Mouse (Mus musculus) spleen, postnatal 36 days (tissue): ENCODE measurements around the gene Hmga1b.
"Not testable (repeated sequence)": the region's sequence is repeated elsewhere in the genome, so short reads cannot be mapped to it uniquely, and the experiment has no call there.

ENCODE experiments used
- DNase-seq, 2 experiments: peaks; one replicate each; pipeline ENCODE4 v3.0.0; 2022; ENCODE audit warnings: low spot score in 2 of 2, mixed read lengths in 1 of 2

Hmga1b gene

DNA sequence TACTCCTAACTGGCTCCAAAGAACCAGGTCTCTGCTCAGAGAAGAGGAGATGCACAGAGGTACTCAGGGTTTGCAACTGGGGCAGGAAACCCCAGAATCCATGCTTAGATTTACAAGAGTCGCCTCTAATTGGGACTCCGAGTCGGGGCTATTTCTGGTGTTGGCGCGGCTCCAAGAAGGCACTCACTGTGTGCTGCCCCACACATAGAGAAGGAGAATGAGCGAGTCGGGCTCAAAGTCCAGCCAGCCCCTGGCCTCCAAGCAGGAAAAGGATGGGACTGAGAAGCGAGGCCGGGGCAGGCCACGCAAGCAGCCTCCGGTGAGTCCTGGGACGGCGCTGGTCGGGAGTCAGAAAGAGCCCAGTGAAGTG, at the start of gene Hmga1b:
TSS of gene Hmga1b (plus strand) at position 123 of the 370 bp plus-strand sequence.
- not testable (repeated sequence) for DNase-seq

- peak; percentile 98 for DNase-seq
These were observed 48.7 kb upstream of the Hmga1b start, which contains the start of the genes Cenpx and Lrrc45 for GRCm38 (mm10) chr11:120713580-120714518. TSS of gene Cenpx (minus strand) at chr11:120713738. TSS of gene Lrrc45 (plus strand) at chr11:120713925.

DNA sequence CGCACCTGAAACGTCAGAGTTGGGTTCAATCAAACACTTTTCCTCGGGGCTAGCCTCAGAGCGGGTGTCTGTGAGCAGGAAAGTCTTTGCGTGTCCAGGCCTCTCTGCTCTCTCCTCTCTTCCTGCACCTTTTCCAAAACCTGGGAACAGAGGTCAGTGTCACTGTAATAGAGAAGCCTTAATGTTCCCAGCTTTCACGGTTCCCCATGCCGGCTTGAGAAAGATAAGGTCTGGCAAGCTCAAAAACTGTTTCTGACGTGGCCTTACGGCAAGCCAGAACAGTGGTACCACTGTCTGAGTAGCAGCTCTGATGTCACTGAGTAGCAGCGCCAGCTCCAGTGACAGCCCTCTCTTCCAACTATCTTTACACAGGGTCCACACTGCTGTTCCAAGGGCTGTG, 48.0 kb upstream of the Hmga1b start:
- no peak for DNase-seq

- no peak for DNase-seq
These were observed 47.5 kb upstream of the Hmga1b start for GRCm38 (mm10) chr11:120715131-120715530.

GRCm38 (mm10) chr11:120719242-120719641, 43.4 kb upstream of the Hmga1b start:
- no peak for DNase-seq

GRCm38 (mm10) chr11:120719841-120720376, 42.7 kb upstream of the Hmga1b start:
- DNase-seq = no peak

DNA sequence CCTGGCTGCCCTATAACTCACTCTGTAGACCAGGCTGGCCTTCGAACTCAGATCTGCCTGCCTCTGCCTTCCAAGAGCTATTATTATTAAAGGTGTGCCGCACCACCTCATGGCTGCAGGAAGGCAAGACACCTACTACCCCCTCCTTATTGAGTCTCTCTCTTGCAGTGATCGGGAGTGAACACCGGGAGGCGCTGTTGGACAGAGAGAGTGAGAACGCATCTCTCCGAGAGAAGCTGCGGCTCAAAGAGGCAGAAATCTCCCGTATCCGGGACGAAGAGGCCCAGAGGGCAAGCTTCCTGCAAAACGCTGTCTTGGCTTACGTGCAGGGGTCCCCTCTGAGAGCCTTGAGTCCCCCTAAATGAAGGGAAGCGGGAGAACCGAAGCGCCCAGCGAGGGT, 42.1 kb upstream of the Hmga1b start:
- DNase-seq = peak; percentile 85 to 90

GRCm38 (mm10) chr11:120721124-120722066, 41.2 kb upstream of the Hmga1b start, which contains the start of gene Rac3:
TSS of gene Rac3 (plus strand) at chr11:120721470.
- DNase-seq = peak in 1 of 2 experiments; percentile 46

DNA sequence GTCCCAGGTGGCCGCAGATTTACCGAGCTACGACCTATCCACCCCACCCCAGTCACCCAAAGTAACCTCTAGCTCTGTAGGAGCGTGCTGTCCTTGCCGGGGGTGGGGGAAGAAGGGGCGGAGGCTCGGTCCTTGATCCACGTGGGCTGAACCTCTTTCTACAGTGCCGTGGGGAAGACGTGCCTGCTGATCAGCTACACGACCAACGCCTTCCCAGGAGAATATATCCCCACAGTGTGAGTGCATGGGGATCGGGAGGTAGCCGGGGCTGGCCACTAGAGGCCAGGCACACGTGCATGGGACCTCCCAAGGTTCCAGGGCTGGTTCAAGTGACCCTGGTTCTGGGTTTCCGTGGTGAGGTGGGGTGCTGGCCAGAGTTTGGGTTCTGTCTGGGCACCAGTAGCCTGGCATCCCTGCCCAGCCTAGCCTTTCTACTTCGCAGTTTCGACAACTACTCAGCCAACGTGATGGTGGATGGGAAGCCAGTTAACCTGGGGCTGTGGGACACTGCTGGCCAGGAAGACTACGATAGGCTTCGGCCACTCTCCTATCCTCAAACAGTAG, 40.4 kb upstream of the Hmga1b start:
- no peak for DNase-seq

GRCm38 (mm10) chr11:120722761-120723382, 39.7 kb upstream of the Hmga1b start:
- no peak for DNase-seq

DNA sequence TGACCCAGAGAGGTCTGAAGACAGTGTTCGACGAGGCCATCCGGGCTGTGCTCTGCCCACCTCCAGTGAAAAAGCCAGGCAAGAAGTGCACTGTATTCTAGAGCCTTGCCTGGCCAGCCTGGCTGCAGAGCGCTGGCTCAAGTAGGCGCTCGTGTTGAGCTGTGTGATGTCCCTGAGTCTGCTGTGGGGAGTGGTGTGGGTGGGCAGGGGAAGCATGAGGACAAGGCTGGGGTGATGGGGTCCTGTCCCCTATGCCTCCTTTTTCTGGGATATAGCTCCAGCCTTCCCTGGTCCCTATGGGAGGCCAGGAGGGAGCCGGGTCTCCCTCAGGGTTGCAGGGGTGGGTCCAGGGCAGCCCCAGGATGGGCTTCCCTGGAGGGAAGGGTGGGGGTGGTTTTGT, 39.1 kb upstream of the Hmga1b start:
- no peak for DNase-seq

- DNase-seq = no peak
These were observed 36.1 kb upstream of the Hmga1b start for GRCm38 (mm10) chr11:120726243-120727168.

DNA sequence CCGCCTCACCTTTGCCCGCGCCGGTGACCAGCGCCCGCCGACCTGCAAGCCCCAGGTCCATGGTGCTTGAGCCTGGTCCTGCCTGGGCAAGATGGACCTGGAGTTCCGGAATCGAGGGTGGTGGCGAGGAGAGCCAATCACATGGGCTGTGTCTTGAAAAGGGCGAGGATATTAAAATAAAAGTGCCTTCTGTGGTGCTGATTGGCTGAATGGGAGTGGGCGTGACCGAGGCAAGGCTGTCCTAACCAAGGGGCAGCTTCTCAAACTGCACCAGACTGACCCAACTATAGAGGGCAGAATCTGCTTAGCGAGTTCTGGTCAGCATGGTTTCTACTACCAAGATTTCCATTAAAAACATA, 35.4 kb upstream of the Hmga1b start, which contains the start of gene Dcxr:
TSS of gene Dcxr (minus strand) at position 113 of the 359 bp plus-strand sequence.
- peak; percentile 86 to 88 for DNase-seq

DNA sequence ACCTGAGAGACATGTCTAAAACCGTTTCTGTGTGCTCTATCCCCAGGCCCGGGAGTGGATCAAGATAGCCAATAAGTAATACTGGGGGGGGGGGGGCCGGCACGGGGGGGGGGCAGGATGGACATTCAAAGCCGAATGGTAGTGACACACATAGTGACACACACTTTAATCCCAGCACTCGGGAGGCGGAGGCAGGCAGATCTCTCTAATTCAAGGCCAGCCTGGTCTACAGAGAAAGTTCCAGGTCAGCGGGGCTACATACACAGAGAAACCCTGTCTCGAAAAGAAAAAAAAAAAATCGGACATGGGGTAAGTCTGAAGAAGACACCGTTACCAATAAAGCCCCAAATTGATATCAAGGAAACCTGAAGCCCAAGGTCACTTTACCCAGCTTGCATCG, 35.0 kb upstream of the Hmga1b start:
- DNase-seq = no peak

DNA sequence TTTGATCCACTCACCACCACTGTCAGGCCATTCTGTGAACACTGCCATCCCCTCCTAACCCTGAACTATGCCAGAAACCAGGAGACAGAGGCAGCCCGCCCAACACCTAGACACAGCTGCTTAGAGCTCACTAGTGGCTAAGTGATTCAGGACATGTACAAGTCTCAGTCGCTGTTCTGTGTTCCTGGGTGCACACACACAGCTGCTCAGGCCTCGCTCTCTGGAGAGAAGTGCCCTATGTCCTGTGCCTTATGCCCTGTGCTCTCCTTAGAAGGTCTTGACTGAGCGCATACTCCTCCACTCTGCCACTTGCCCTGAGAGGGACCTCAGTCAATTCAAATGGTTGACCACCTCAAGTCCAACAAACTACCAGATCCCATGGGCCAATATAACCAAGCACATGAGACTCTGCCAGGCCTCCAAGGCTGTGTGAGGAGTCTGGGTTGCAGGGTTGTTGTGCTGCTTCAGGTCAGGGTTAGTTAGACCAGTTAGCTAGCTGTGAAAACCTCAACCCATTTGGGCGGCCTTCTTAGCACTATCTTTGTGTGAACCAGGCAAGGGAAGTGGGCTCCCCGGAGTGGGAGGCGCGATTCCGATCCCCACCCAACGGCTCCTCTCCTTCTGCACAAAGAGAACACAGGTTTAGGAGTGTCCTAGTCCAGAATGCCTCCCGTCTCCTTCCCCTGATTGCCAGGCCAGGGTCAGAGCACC, 33.9 kb upstream of the Hmga1b start:
- DNase-seq = no peak

DNA sequence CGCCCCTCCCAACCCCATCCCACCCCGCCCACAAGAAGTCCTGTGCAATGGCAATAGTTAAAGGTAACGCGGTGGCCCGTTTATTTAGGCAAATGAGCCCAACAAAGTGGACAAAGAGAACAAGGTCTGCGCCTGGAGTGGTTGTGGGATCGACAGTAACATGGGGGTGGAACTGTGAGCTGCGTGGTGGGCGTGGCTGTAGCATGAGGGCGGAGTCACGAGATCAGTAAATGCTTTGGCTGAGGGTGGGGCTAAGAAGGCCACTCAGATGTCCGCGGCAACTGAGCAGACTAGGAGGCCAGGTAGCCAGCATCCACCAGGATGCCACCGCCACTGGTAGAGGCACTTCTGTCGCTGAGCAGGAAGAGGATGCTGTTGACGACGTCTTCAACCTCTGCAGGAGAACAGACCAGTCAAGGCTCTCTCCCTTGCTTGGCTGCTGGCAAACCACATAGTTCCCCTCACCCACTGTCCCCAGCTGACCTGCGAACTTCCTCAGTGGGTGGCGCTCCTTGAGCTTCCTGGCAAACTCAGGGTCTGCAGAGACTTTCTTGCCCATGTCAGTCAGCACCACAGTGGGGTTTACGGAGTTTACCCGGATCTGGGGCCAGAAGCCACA, 33.1 kb upstream of the Hmga1b start:
- peak; percentile 41 to 53 for DNase-seq

- no peak for DNase-seq
These were observed 32.2 kb upstream of the Hmga1b start for GRCm38 (mm10) chr11:120730331-120730870.

- DNase-seq = no peak
These were observed 31.2 kb upstream of the Hmga1b start for GRCm38 (mm10) chr11:120731395-120731794.
